Mouse (Mus musculus): ENCODE measurements around the gene Tmx4. TPM values are rescaled to one million over a fixed set of nuclear protein-coding genes. Genes with fewer than 3 reads are reported as not detected.
A peak's percentile ranks its signal among the peaks of the same experiment; 100 is the strongest.

The Tmx4 gene
- polyA plus RNA-seq (2015; fragmentation: Nextera tagmentation; extraction: Ambion mirVana): 7.6 and 10.1 TPM in 2 replicates

DNA sequence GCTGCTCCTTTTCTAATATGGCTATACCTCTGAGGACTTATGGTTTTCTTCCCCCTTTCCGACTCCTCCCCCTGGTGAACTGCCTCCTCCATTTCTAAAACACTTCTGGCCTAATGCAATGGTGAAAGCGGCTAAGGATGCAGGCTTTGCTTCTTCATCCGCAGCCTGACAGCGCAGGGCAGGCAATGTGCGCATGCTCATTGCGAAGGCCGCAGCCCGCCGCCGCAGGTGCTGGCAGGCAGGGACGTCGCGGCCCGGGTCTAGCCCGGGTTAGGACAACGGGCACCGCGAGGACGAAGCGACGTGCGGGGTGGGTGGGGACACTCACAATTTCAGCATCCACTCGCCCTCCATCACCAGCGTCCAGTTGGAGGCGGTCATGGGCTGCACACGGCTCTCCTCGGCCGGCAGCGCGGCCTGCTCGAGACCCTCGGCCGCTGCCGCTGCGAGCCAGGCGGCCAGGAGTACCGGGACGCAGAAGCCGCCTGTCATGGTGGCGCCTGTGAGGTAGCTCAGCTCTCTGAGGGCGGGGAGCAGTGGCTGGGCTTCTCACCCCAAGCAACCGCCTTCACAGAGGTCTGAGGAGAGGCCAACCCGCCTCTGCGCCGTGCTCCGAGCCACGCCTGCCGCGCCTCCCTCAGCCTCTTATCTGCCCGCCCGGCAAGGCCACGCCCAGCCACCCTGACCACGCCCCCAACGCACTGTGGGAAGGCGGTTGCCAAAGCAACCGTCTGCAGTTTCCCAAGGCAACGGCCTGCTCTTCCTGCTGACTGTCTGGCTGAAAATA is at the start of gene Tmx4:
TSS of gene Tmx4 (minus strand) at position 632 of the 787 bp plus-strand sequence.
- ATAC-seq (ENCODE audit: low read depth) (peak; percentile 100), DNase-seq (peak; percentile 98)
- H3K4me1 ChIP-seq (replicated peaks): peaks cover 35% of the 10 kb centered on the region
- peak within 1 kb of the TSS; percentile 93 for H3K9ac ChIP-seq
- peak within 1 kb of the TSS; percentile 99 for H3K27ac ChIP-seq
- WGBS (ENCODE audit: insufficient replicate concordance): under 1% methylated on average over 57 of the region's 57 CpGs
- peaks cover 5% of the 10 kb centered on the region for H3K36me3 ChIP-seq
- H3K4me3 ChIP-seq (replicated peaks): peak within 1 kb of the TSS; percentile 83
- no peaks in the 10 kb centered on the region for H3K27me3 ChIP-seq
- no peaks in the 10 kb centered on the region for H3K9me3 ChIP-seq (replicated peaks)
- peak within 1 kb of the TSS; percentile 88 for H3K4me2 ChIP-seq

DNA sequence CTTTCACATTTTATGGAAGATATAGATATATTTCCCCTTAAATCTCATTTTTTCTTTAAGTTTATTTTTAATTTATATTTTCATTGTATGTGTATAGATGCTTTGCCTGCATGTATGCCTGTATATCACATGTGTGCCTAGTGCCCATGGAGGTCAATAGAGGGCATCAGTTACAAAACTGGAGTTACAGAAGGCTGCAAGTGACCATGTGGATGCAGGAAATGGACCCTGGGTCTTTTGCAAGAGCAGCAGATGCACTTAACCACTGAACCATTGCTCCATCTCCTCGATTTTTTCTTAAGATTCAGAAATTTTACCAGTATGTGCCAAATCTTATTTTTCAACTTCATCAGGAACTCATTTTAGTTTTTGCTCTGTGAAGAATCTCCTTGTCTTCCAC is 48.2 kb upstream of the Tmx4 start:
- H3K4me2 ChIP-seq: no peak overlapping the region
- no peaks in the 10 kb centered on the region for H3K36me3 ChIP-seq
- no peak overlapping the region for H3K27ac ChIP-seq
- H3K4me3 ChIP-seq (replicated peaks): no peak overlapping the region
- DNase-seq (no peak), ATAC-seq (ENCODE audit: low read depth) (no peak)
- WGBS (ENCODE audit: insufficient replicate concordance): 30% methylated on average over 1 of the region's 1 CpGs
- no peaks in the 10 kb centered on the region for H3K9me3 ChIP-seq (replicated peaks)
- H3K4me1 ChIP-seq (replicated peaks): no peaks in the 10 kb centered on the region
- no peak overlapping the region for H3K9ac ChIP-seq
- H3K27me3 ChIP-seq: no peaks in the 10 kb centered on the region

DNA sequence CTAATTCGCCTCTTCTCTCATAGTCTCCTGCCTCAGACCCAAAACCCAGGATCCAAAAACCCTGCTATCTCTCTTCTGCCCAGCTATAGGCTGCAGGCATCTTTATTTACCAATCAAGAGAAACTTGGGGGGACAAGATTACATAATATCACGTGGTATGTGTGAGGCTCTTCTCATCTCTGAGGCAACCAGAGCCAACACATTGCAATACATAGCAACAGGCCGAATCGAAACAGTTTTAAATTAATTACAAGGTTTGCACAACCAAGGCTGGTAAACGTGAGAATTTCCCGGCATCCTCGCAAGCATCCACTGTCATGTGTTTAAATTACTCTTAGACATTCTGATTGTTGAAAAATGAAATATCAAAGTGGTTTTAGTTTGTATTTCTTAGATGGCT is 47.1 kb upstream of the Tmx4 start:
- DNase-seq (no peak), ATAC-seq (ENCODE audit: low read depth) (no peak)
- Histone ChIP-seq H3K4me1 (replicated peaks) (no peaks in the 10 kb centered on the region), H3K4me3 (replicated peaks) (no peak overlapping the region), H3K4me2 (no peak overlapping the region), H3K36me3 (no peaks in the 10 kb centered on the region), H3K27me3 (no peaks in the 10 kb centered on the region), H3K27ac (no peak overlapping the region), H3K9me3 (replicated peaks) (no peaks in the 10 kb centered on the region), H3K9ac (no peak overlapping the region)
- WGBS (ENCODE audit: insufficient replicate concordance): 66% methylated on average over 7 of the region's 7 CpGs

DNA sequence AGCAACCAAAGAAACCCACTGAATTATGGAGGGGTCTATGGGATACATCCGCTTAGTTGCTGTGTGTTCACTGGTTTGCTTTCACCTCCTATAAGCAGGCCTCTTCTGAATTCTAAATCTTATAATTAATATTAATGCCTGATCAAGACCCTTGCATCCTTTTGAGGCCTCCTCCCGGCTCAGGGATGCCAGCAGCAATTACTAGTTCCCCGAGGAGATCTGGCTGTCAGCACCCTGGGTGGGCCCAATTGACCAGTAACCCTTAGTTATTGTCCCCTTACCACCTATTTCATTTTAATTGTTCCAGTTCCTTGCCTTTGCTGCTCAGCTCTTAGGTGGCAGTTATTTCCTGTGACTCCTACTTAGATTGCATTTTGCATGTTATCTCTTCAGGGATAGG is 38.4 kb upstream of the Tmx4 start:
- no peak overlapping the region for H3K27ac ChIP-seq
- no peaks in the 10 kb centered on the region for H3K9me3 ChIP-seq (replicated peaks)
- WGBS (ENCODE audit: insufficient replicate concordance): 68% methylated on average over 3 of the region's 3 CpGs
- no peak overlapping the region for H3K9ac ChIP-seq
- DNase-seq: no peak
- no peaks in the 10 kb centered on the region for H3K36me3 ChIP-seq
- no peaks in the 10 kb centered on the region for H3K4me1 ChIP-seq (replicated peaks)
- no peak for ATAC-seq (ENCODE audit: low read depth)
- H3K4me2 ChIP-seq: no peak overlapping the region
- H3K27me3 ChIP-seq: no peaks in the 10 kb centered on the region
- no peak overlapping the region for H3K4me3 ChIP-seq (replicated peaks)

DNA sequence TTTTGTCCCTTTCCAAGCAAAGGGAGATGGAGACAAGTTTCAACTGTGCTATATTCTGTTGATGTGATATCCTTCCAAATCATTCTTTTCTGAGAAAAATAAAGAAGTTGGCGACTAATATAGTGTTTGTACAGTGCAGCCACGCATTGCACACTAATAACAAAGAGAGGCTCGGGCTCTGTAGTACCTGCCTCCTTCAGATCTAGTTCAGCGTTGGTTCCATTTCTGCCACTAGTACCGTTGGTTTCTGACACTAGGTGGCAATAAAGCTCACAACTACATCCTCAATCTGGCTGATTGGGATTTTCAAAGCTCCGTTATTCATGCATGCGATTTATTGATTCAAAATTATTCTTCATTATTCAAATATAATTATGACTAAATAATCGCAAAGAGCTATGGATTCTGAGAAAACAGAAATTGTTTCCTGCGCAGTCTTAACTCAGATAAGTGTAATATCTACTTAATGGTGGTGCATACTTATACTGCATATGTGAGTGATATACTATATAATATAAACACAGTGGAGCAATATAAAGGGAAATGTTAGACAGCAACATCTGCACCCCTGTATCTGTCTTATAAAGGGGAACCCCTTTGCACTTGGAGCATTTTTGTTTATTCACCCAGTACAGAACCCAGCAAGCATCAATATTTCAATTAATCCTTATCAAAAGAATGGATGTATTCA is 37.5 kb upstream of the Tmx4 start:
- Histone ChIP-seq H3K36me3 (no peaks in the 10 kb centered on the region), H3K9me3 (replicated peaks) (no peaks in the 10 kb centered on the region), H3K4me1 (replicated peaks) (no peaks in the 10 kb centered on the region), H3K27ac (no peak overlapping the region), H3K4me2 (no peak overlapping the region), H3K9ac (no peak overlapping the region), H3K4me3 (replicated peaks) (no peak overlapping the region), H3K27me3 (no peaks in the 10 kb centered on the region)
- ATAC-seq (ENCODE audit: low read depth) (no peak), DNase-seq (no peak)
- 27% methylated on average over 9 of the region's 9 CpGs for WGBS (ENCODE audit: insufficient replicate concordance)

DNA sequence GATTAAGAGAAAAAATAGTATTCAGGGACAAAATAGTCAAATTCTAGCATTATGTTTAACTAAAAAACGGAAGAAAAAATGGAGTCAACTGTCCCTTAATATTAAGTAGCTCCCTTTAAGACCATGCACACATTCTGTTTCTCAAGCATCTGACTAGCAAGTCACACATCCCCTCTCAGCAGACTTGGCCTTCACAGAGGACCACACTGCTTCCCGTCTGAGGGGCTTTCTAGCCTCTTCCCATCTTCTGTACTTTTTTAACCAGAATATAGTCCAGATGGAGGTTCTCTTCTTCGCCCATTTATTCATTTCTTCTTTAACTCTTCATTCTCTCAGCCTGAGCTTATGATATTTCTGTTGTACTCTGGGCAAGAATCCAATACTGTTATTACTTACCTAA is 35.6 kb upstream of the Tmx4 start:
- DNase-seq: no peak

DNA sequence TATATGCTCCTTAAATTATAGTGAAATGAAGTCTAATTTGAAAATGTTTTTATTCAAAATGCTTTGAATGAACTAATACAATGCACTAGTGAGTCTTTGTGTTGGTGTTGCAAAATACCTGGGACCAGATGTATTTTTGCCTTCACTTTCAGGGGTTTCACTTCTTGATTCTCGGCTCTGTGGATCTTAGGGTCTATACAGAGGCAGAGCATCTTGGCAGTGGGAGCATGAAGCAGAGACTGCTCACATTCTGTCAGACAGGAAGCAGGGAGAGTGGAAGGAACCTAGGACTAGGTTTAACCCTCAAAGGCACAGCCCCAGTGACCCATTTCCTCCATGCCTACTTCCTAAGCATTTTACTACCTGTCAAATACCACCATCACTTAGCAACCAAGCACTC is 31.5 kb upstream of the Tmx4 start:
- Histone ChIP-seq H3K27ac (no peak overlapping the region), H3K9me3 (replicated peaks) (no peaks in the 10 kb centered on the region), H3K27me3 (no peaks in the 10 kb centered on the region), H3K36me3 (no peaks in the 10 kb centered on the region), H3K4me1 (replicated peaks) (no peaks in the 10 kb centered on the region), H3K4me2 (no peak overlapping the region), H3K9ac (no peak overlapping the region), H3K4me3 (replicated peaks) (no peak overlapping the region)
- WGBS (ENCODE audit: insufficient replicate concordance): 52% methylated on average over 1 of the region's 1 CpGs
- DNase-seq: no peak
- no peak for ATAC-seq (ENCODE audit: low read depth)

More for the DNA sequence above, 35.6 kb upstream of the Tmx4 start:
- 43% methylated on average over 3 of the region's 3 CpGs for WGBS (ENCODE audit: insufficient replicate concordance)
- no peaks in the 10 kb centered on the region for H3K9me3 ChIP-seq (replicated peaks)
- H3K4me3 ChIP-seq (replicated peaks): no peak overlapping the region
- no peak for ATAC-seq (ENCODE audit: low read depth)
- H3K36me3 ChIP-seq: no peaks in the 10 kb centered on the region
- no peak overlapping the region for H3K4me2 ChIP-seq
- H3K27ac ChIP-seq: no peak overlapping the region
- H3K9ac ChIP-seq: no peak overlapping the region
- H3K27me3 ChIP-seq: no peaks in the 10 kb centered on the region
- H3K4me1 ChIP-seq (replicated peaks): no peaks in the 10 kb centered on the region

DNA sequence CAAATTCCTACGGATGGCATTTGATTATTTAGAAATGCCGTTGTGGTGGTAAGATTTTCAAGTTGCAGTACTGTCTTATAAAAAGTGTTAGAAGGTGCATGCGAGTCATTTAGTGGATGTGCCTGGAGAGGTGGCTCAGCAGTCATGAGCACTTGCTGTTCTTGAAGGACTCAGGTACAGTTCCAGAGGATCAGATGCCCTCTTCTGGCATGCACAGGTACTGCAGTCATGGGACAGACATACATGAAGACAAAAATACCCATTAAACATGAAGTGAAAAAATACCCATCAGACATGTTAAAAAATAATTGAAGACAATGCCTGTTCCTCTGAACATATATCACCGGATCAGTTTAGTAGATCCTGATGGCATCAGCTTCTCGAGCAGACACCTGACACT is 29.7 kb upstream of the Tmx4 start:
- Histone ChIP-seq H3K36me3 (no peaks in the 10 kb centered on the region), H3K4me2 (no peak overlapping the region), H3K27me3 (no peaks in the 10 kb centered on the region), H3K9me3 (replicated peaks) (no peaks in the 10 kb centered on the region), H3K4me3 (replicated peaks) (no peak overlapping the region), H3K9ac (no peak overlapping the region), H3K27ac (no peak overlapping the region), H3K4me1 (replicated peaks) (no peaks in the 10 kb centered on the region)
- 61% methylated on average over 5 of the region's 5 CpGs for WGBS (ENCODE audit: insufficient replicate concordance)
- DNase-seq: peak; percentile 37
- no peak; the same call in 1 of the 2 replicates for ATAC-seq (ENCODE audit: low read depth)

DNA sequence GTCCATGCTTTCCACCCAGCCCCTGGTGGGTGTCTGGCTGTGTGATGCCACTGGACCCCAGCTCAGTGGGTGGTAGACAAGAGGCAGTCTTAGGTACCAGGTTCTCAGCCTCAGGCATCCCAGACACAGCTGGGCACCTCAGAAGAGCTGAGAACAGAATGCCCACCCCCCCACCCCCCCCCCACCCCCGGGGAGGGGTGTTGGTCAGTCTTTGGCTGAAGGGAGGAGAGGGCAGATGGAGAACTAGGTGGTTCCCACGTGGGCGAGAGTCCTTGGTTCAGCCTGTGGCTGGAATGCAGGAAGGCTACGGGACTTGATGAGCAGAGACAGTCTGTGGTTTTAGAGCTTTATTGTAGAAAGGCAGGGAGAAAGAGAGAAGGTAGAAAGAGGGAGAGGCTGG is 12.5 kb upstream of the Tmx4 start:
- no peaks in the 10 kb centered on the region for H3K4me1 ChIP-seq (replicated peaks)
- no peaks in the 10 kb centered on the region for H3K9me3 ChIP-seq (replicated peaks)
- H3K36me3 ChIP-seq: no peaks in the 10 kb centered on the region
- no peak overlapping the region for H3K4me2 ChIP-seq
- H3K27ac ChIP-seq: no peak overlapping the region
- no peak overlapping the region for H3K4me3 ChIP-seq (replicated peaks)
- H3K27me3 ChIP-seq: no peaks in the 10 kb centered on the region
- DNase-seq: no peak
- no peak overlapping the region for H3K9ac ChIP-seq
- no peak for ATAC-seq (ENCODE audit: low read depth)
- 10% methylated on average over 4 of the region's 4 CpGs for WGBS (ENCODE audit: insufficient replicate concordance)

DNA sequence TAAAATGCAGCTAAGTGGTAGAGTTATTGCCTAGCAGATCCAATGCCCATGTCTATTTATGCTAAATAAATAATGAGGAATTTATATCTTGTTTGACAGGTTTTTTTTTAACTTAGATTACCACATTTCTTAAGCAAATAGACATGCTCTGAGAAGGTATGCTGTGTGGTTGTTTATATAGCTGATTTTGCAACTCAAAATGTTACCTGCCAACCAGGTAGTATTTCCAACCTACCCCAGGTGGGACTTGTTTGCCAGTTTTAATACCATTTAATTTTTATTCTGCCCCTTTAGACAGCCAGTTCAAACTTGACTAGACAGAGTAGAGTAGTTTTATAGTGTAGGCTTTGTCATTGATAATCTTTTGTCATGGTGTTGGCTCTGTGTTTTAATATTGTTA is 10.7 kb upstream of the Tmx4 start:
- Histone ChIP-seq H3K27me3 (no peaks in the 10 kb centered on the region), H3K36me3 (no peaks in the 10 kb centered on the region), H3K27ac (no peak overlapping the region), H3K4me3 (replicated peaks) (no peak overlapping the region), H3K4me1 (replicated peaks) (no peaks in the 10 kb centered on the region), H3K9ac (no peak overlapping the region), H3K4me2 (no peak overlapping the region), H3K9me3 (replicated peaks) (no peaks in the 10 kb centered on the region)
- DNase-seq (no peak), ATAC-seq (ENCODE audit: low read depth) (no peak)

DNA sequence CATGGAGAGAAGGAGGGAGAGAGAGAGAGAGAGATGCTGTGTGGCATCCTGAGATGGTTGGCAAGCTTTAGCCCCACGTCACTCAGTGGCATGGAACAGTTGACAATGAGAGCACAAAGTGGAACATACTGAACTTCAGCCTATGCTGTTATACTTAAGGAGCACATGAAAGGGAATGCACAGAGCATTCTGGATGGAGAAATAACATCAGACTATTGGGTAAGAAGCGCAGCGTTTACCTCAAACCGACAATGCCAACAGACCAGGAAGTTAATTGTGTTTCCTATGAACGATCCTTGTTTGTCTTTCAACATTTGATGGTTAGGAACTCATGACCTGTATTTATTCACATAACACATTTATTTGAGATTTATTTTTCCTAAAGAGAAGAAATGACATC is 8.8 kb upstream of the Tmx4 start:
- H3K9ac ChIP-seq: no peak overlapping the region
- no peaks in the 10 kb centered on the region for H3K36me3 ChIP-seq
- no peak for ATAC-seq (ENCODE audit: low read depth)
- no peak overlapping the region for H3K4me3 ChIP-seq (replicated peaks)
- 66% methylated on average over 5 of the region's 5 CpGs for WGBS (ENCODE audit: insufficient replicate concordance)
- no peaks in the 10 kb centered on the region for H3K4me1 ChIP-seq (replicated peaks)
- DNase-seq: no peak
- H3K4me2 ChIP-seq: no peak overlapping the region
- no peak overlapping the region for H3K27ac ChIP-seq
- H3K27me3 ChIP-seq: no peaks in the 10 kb centered on the region
- no peaks in the 10 kb centered on the region for H3K9me3 ChIP-seq (replicated peaks)

DNA sequence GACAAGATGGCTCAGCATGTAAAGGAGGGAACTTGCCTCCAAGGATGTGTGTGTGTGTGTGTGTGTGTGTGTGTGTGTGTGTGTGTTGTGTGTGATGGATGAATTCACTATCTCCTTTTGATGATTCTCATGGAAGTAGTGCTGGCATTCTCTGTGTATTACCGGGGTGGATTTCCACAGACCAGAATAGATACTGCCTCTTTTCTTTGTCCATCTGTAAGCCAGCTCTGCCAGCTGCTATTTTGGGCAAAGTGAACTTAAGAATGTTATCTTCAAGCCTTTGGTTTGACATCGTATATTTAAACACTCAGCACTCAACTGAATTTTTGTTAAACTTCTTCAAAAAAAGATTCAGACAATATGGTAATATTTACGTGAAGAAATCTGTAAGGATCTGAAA is 5.1 kb upstream of the Tmx4 start:
- Histone ChIP-seq H3K36me3 (no peaks in the 10 kb centered on the region), H3K9ac (no peak overlapping the region), H3K27ac (no peak overlapping the region), H3K9me3 (replicated peaks) (no peaks in the 10 kb centered on the region), H3K4me3 (replicated peaks) (no peak overlapping the region), H3K4me1 (replicated peaks) (peaks cover 18% of the 10 kb centered on the region), H3K27me3 (no peaks in the 10 kb centered on the region), H3K4me2 (no peak overlapping the region)
- ATAC-seq (ENCODE audit: low read depth): no peak
- 62% methylated on average over 3 of the region's 3 CpGs for WGBS (ENCODE audit: insufficient replicate concordance)
- DNase-seq: no peak
